Mouse (Mus musculus) heart, embryonic 15.5 days (tissue): ENCODE data around the gene Mars. TPM values are rescaled to one million over a fixed set of nuclear protein-coding genes. Genes with fewer than 3 reads are reported as not detected.
A peak's percentile ranks its signal among the peaks of the same experiment; 100 is the strongest.

ENCODE experiments used
- ATAC-seq: fragments of 200-750 bp; cut with Nextera tagmentation; replicated peaks from 2 replicates; pipeline ENCODE4 v1.8.0; 2017; ENCODE audit warnings: low read depth, moderate TSS enrichment; ENCODE audit not compliant: insufficient number of reproducible peaks, insufficient read depth, low FRiP score
- H3K27ac ChIP-seq: fragments of 300-500 bp; sonication (generic); 2 replicates; pipeline ENCODE4 v1.5.1; 2015; ENCODE audit warnings: mild to moderate bottlenecking, inconsistent platforms
- H3K27me3 ChIP-seq: fragments of 300-500 bp; sonication (generic); 2 replicates; pipeline ENCODE4 v1.6.1; 2015; ENCODE audit warnings: inconsistent platforms
- H3K36me3 ChIP-seq: fragments of 300-500 bp; sonication (generic); 2 replicates; pipeline ENCODE4 v1.6.1; 2015; ENCODE audit warnings: mild to moderate bottlenecking, inconsistent platforms
- H3K4me1 ChIP-seq: fragments of 300-500 bp; sonication (generic); replicated peaks from 2 replicates; pipeline ENCODE4 v1.6.1; 2015; ENCODE audit warnings: inconsistent platforms
- H3K4me2 ChIP-seq: fragments of 300-500 bp; sonication (generic); 2 replicates; pipeline ENCODE4 v1.6.1; 2015; ENCODE audit warnings: inconsistent platforms, mild to moderate bottlenecking, moderate library complexity
- H3K4me3 ChIP-seq: fragments of 300-500 bp; sonication (generic); 2 replicates; pipeline ENCODE4 v1.5.1; 2015; ENCODE audit warnings: mild to moderate bottlenecking, inconsistent platforms
- H3K9ac ChIP-seq: fragments of 300-500 bp; sonication (generic); 2 replicates; pipeline ENCODE4 v1.6.1; 2015; ENCODE audit warnings: mild to moderate bottlenecking, inconsistent platforms
- H3K9me3 ChIP-seq: fragments of 300-500 bp; sonication (generic); replicated peaks from 2 replicates; pipeline ENCODE4 v1.6.1; 2016; ENCODE audit warnings: inconsistent platforms
- WGBS: fragments of 180-500 bp; shearing (Covaris S2); methylation state at CpG from one replicate; pipeline ENCODE4 v1.1.7; 2015; ENCODE audit warnings: mixed read lengths; 5-methylcytosine and 5-hydroxymethylcytosine counted together
- polyA plus RNA-seq: library from polyadenylated mRNA; unstranded; fragments of >200 nt; fragmentation: Nextera tagmentation; extraction: Ambion mirVana; gene quantifications from 2 replicates; pipeline ENCODE4 v1.2.1, GENCODE M21; 2015

Mars gene
- 75.4 and 78.4 TPM in 2 replicates for polyA plus RNA-seq

DNA sequence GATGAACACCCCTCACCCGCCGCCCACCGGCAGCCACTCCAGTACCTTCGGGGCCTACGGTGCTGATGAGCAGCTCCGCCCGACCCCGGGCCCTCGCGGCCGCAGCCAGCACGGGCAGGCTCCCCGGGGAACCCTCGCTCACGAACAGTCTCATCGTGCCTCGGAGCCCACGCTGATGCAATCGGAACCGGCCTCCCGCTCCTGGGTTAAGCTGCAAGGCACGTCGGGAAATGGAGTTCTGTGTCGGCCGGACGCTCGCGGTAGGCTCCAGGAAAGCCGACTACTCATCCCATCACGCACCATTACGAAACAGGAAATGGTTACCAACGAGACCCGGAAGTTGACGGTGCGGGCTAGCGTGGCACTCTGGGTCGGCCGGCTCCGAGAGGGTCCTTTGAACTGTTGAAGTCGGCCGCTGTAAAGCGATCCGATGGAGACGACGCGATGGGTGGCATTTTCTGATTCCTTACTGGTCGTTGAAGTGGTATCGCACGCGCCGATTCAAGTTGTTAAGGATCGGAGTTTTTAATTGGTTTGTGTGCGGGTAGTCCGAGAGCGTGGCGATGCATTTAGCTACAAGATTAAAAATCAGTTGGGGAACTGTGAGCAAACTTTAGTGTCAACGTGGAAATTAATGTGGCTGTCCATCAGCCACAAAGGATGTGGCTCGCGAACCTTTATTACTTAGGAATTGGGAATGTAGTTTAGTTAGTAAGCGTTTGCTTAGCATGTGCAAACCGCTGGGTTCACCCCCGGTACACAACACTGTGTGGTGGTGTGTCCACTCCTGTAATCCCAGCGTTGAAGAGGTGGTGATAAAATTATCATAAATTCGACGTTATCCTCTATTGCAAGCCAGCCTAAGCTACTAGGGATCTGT, at the start of gene Mars:
TSS of gene Mars (minus strand) at position 311 of the 880 bp plus-strand sequence.
- Histone ChIP-seq H3K4me3 (peak within 1 kb of the TSS; percentile 92), H3K36me3 (peaks cover 25% of the 10 kb centered on the region), H3K9me3 (no peaks in the 10 kb centered on the region), H3K27me3 (no peaks in the 10 kb centered on the region), H3K4me2 (peak within 1 kb of the TSS; percentile 79), H3K4me1 (peaks cover 19% of the 10 kb centered on the region), H3K27ac (peak within 1 kb of the TSS; percentile 82), H3K9ac (peak within 1 kb of the TSS; percentile 92)
- ATAC-seq = peak; percentile 96
- under 1% methylated on average over 65 of the region's 65 CpGs for WGBS

DNA sequence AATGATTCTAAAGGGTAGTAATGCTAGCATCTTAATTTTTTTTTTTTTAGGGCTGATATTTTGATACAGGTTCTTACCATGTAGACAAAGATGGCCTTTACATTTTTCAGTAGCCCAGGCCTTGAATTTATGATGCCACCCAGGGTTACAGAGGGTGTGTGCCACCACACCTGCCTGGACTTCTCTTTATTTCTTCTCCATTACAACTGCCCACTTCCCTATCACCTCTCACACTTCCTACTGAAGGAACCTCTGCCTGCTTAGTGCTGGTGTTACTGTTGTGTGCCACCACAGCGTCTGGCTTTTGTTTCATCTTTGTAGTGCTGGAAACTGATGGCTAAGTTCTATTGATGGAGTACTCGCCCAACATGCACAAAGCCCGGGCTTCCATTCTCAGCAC, 49.1 kb upstream of the Mars start:
- H3K4me3 ChIP-seq = no peak overlapping the region
- no peaks in the 10 kb centered on the region for H3K4me1 ChIP-seq
- H3K27me3 ChIP-seq = no peaks in the 10 kb centered on the region
- ATAC-seq = no peak
- no peak overlapping the region for H3K9ac ChIP-seq
- H3K9me3 ChIP-seq = no peaks in the 10 kb centered on the region
- 83% methylated on average over 3 of the region's 3 CpGs for WGBS
- H3K27ac ChIP-seq = no peak overlapping the region
- no peak overlapping the region for H3K4me2 ChIP-seq
- H3K36me3 ChIP-seq = no peaks in the 10 kb centered on the region

DNA sequence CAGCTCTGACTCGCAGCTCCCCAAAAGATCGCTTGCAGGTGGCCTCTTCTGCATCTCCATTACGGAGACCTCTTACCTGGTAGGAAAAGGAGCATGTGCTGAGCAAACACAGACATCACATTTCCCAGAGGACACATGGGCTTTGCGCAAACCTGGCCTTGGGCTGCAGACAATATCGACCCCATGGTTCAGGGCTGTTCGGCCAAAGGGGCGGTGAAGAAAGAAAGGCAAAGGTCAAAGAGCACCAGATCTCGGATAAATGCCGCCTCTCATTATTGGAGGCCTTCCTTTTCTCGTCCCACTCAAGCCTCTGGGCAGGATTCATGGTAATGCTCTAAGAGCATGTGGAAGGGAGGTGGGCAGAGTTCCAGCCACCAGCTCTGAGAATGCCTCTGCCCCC, 43.8 kb upstream of the Mars start:
- Histone ChIP-seq H3K27ac (no peak overlapping the region), H3K4me1 (peaks cover 9% of the 10 kb centered on the region), H3K9me3 (no peaks in the 10 kb centered on the region), H3K4me2 (no peak overlapping the region), H3K4me3 (no peak overlapping the region), H3K9ac (no peak overlapping the region), H3K36me3 (no peaks in the 10 kb centered on the region), H3K27me3 (no peaks in the 10 kb centered on the region)
- no peak for ATAC-seq
- 81% methylated on average over 10 of the region's 10 CpGs for WGBS

- ATAC-seq = no peak
- H3K27ac ChIP-seq = 0 out of 2 replicates have a peak within 1 kb of the TSS, but pooled peaks have one; percentile 21
- no peak within 1 kb of the TSS for H3K4me3 ChIP-seq
- peaks cover 10% of the 10 kb centered on the region for H3K4me1 ChIP-seq
- no peaks in the 10 kb centered on the region for H3K9me3 ChIP-seq
- no peaks in the 10 kb centered on the region for H3K36me3 ChIP-seq
- H3K9ac ChIP-seq = no peak within 1 kb of the TSS
- peak within 1 kb of the TSS; percentile 19 for H3K4me2 ChIP-seq
- H3K27me3 ChIP-seq = no peaks in the 10 kb centered on the region
- 62% methylated on average over 18 of the region's 18 CpGs for WGBS
Measured at GRCm38 (mm10) chr10:127353909-127354895, 42.6 kb upstream of the Mars start, which contains the start of gene Inhbe. TSS of gene Inhbe (minus strand) at chr10:127354411.

- Histone ChIP-seq H3K4me1 (peaks cover 10% of the 10 kb centered on the region), H3K9me3 (no peaks in the 10 kb centered on the region), H3K4me2 (no peak overlapping the region), H3K36me3 (no peaks in the 10 kb centered on the region), H3K9ac (no peak overlapping the region), H3K27ac (no peak overlapping the region), H3K4me3 (no peak overlapping the region), H3K27me3 (no peaks in the 10 kb centered on the region)
- WGBS = 85% methylated on average over 11 of the region's 11 CpGs
- no peak for ATAC-seq
Measured at GRCm38 (mm10) chr10:127352766-127353165, 41.2 kb upstream of the Mars start.

GRCm38 (mm10) chr10:127352187-127352586, 40.6 kb upstream of the Mars start:
- 84% methylated on average over 9 of the region's 9 CpGs for WGBS
- H3K4me2 ChIP-seq = no peak overlapping the region
- H3K9ac ChIP-seq = no peak overlapping the region
- H3K36me3 ChIP-seq = no peaks in the 10 kb centered on the region
- no peak for ATAC-seq
- no peak overlapping the region for H3K4me3 ChIP-seq
- H3K27me3 ChIP-seq = no peaks in the 10 kb centered on the region
- H3K4me1 ChIP-seq = peaks cover 10% of the 10 kb centered on the region
- no peak overlapping the region for H3K27ac ChIP-seq
- no peaks in the 10 kb centered on the region for H3K9me3 ChIP-seq

GRCm38 (mm10) chr10:127351719-127352118, 40.1 kb upstream of the Mars start:
- no peaks in the 10 kb centered on the region for H3K36me3 ChIP-seq
- ATAC-seq = no peak
- no peaks in the 10 kb centered on the region for H3K9me3 ChIP-seq
- no peak overlapping the region for H3K4me3 ChIP-seq
- no peaks in the 10 kb centered on the region for H3K27me3 ChIP-seq
- peaks cover 10% of the 10 kb centered on the region for H3K4me1 ChIP-seq
- 61% methylated on average over 8 of the region's 8 CpGs for WGBS
- no peak overlapping the region for H3K9ac ChIP-seq
- no peak overlapping the region for H3K4me2 ChIP-seq
- no peak overlapping the region for H3K27ac ChIP-seq

DNA sequence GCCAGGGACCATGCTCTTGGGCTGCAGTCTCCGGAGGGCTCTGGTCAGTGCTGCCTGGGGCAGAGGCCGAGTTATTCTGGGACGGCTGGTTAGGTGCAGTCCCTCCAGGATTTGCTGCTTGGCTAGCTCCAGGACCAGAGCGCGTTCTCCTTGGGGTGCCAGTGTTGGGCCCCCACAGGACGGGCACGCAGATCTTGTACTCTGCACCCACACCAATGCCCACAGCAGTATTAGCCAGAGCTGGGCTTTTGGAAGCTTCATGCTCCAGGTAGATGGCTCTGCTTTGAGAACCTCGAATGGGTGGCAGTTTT, 39.7 kb upstream of the Mars start:
- no peak overlapping the region for H3K4me3 ChIP-seq
- peaks cover 10% of the 10 kb centered on the region for H3K4me1 ChIP-seq
- H3K9ac ChIP-seq = no peak overlapping the region
- peak overlapping the region; percentile 60; the same call in 1 of the 2 replicates for H3K4me2 ChIP-seq
- WGBS = 76% methylated on average over 8 of the region's 8 CpGs
- no peak for ATAC-seq
- H3K27ac ChIP-seq = no peak overlapping the region
- H3K36me3 ChIP-seq = no peaks in the 10 kb centered on the region
- H3K9me3 ChIP-seq = no peaks in the 10 kb centered on the region
- H3K27me3 ChIP-seq = no peaks in the 10 kb centered on the region

DNA sequence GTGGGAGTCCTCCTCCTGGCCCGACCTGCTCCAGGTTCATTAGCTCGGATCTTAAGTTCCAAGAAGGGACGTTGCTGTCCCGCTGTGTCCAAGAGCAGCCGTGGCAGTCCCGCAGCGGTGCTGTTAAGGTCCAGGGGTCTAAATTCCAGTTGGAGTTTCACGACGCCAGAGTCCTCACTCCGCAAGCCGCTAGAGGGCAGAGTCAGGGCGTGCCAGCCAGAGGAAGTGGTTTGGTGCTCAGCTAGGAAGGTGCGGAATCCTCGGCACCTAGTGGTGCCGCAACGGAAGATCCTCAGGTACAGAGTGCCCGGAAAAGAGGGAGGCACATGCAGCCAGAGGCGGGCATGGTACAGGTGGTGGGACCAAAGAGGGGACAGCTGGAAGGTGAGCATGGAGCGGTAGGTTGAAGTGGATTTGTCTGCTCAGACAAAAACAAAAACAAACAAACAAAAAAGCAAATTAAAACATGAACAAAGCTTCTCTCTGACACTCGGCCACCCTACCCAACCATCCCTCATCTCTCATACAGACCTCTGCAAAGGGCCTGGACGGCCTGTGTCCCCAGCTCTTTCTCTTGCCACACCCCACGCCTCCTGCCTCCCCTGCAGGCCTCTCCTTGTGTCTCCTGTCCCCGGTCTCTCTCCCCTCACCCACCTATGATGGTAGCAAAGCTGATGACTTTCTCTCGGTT, 39.2 kb upstream of the Mars start:
- ATAC-seq = no peak; the same call in 1 of the 2 replicates
- WGBS = 11% methylated on average over 24 of the region's 24 CpGs
- Histone ChIP-seq H3K4me2 (peak overlapping the region; percentile 60), H3K27ac (no peak overlapping the region), H3K27me3 (no peaks in the 10 kb centered on the region), H3K36me3 (no peaks in the 10 kb centered on the region), H3K9me3 (no peaks in the 10 kb centered on the region), H3K9ac (peak overlapping the region; percentile 36; the same call in 1 of the 2 replicates), H3K4me3 (peak overlapping the region; percentile 32), H3K4me1 (peaks cover 10% of the 10 kb centered on the region)

GRCm38 (mm10) chr10:127349810-127350209, 38.2 kb upstream of the Mars start:
- H3K9ac ChIP-seq = no peak overlapping the region
- H3K27ac ChIP-seq = no peak overlapping the region
- ATAC-seq = no peak
- H3K4me2 ChIP-seq = no peak overlapping the region
- no peaks in the 10 kb centered on the region for H3K9me3 ChIP-seq
- WGBS = 69% methylated on average over 8 of the region's 8 CpGs
- H3K27me3 ChIP-seq = no peaks in the 10 kb centered on the region
- H3K4me1 ChIP-seq = peaks cover 10% of the 10 kb centered on the region
- no peaks in the 10 kb centered on the region for H3K36me3 ChIP-seq
- H3K4me3 ChIP-seq = no peak overlapping the region

GRCm38 (mm10) chr10:127348957-127349356, 37.4 kb upstream of the Mars start:
- Histone ChIP-seq H3K9ac (no peak overlapping the region), H3K27ac (no peak overlapping the region), H3K4me3 (no peak overlapping the region), H3K4me2 (no peak overlapping the region), H3K9me3 (no peaks in the 10 kb centered on the region), H3K4me1 (peaks cover 10% of the 10 kb centered on the region), H3K36me3 (no peaks in the 10 kb centered on the region), H3K27me3 (no peaks in the 10 kb centered on the region)
- 65% methylated on average over 4 of the region's 4 CpGs for WGBS
- no peak for ATAC-seq
